Mouse (Mus musculus) liver, embryonic 11.5 days (tissue): ENCODE measurements at regions not wholly inside any gene's neighbourhood (a gene's known extent, or its start where the extent isn't known, plus 50 kb on each side); places are given as distances from the start of the nearest gene placed in this dataset.

Source experiments
- ATAC-seq: fragments of 200-750 bp; cut with Nextera tagmentation; replicated peaks from 2 replicates; pipeline ENCODE4 v1.8.0; 2017; ENCODE audit warnings: moderate number of reproducible peaks, mild to moderate bottlenecking, moderate TSS enrichment, moderate library complexity; ENCODE audit not compliant: low FRiP score
- DNase-seq: peaks from one replicate; pipeline ENCODE4 v3.0.0-alpha.2; 2017; ENCODE audit warnings: low spot score
- H3K27ac ChIP-seq: fragments of 300-500 bp; sonication (generic); 2 replicates; pipeline ENCODE4 v1.5.1; 2014; ENCODE audit warnings: mild to moderate bottlenecking, low read depth, low read length, control low read depth
- H3K27me3 ChIP-seq: fragments of 300-500 bp; sonication (generic); replicated peaks from 2 replicates; pipeline ENCODE4 v1.6.1; 2014; ENCODE audit warnings: low read length, mixed read lengths; ENCODE audit not compliant: control insufficient read depth, insufficient read depth
- H3K36me3 ChIP-seq: fragments of 300-500 bp; sonication (generic); 2 replicates; pipeline ENCODE4 v1.6.1; 2014; ENCODE audit warnings: mild to moderate bottlenecking, low read length, moderate library complexity, mixed read lengths; ENCODE audit not compliant: control insufficient read depth, insufficient read depth
- H3K4me1 ChIP-seq: fragments of 300-500 bp; sonication (generic); replicated peaks from 2 replicates; pipeline ENCODE4 v1.6.1; 2014; ENCODE audit warnings: low read length, mixed read lengths; ENCODE audit not compliant: control insufficient read depth, insufficient read depth
- H3K4me2 ChIP-seq: fragments of 300-500 bp; sonication (generic); 2 replicates; pipeline ENCODE4 v1.6.1; 2014; ENCODE audit warnings: mild to moderate bottlenecking, control low read depth, moderate library complexity
- H3K4me3 ChIP-seq: fragments of 300-500 bp; sonication (generic); 2 replicates; pipeline ENCODE4 v1.5.1; 2014; ENCODE audit warnings: low read depth, low read length, control low read depth
- H3K9ac ChIP-seq: fragments of 300-500 bp; sonication (generic); 2 replicates; pipeline ENCODE4 v1.6.1; 2014; ENCODE audit warnings: low read depth, low read length, control low read depth
- H3K9me3 ChIP-seq: fragments of 300-500 bp; sonication (generic); 2 replicates; pipeline ENCODE4 v1.6.1; 2016; ENCODE audit warnings: low read length, inconsistent platforms, mixed read lengths; ENCODE audit not compliant: control insufficient read depth
- WGBS: fragments of 180-500 bp; shearing (Covaris S2); extraction: QIAGEN DNeasy Blood & Tissue Kit; methylation state at CpG from one replicate; pipeline ENCODE4 v1.1.7; 2014; 5-methylcytosine and 5-hydroxymethylcytosine counted together

DNA sequence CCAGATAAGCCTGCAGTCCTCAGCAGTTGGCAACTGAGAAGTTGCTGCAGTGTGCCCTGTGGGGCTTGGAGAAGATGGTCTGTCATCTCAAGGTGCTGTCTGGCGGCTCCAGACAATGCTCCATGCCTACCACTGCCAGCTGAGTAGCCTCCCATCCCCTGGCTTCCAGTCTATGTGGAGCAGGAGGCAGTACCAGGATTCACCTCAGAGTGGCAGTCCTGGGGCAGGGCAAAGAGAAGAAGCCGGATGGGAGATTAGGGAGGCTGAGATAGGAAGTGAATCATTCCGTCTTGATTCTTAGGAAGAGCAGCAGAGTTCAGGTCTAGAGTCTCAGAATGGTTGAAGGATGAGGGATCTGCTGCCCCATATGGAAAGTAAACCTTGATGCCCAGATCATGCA lies 198.1 kb upstream of the H2al1a start:
- DNase-seq: no peak
- no peaks in the 10 kb centered on the region for H3K36me3 ChIP-seq
- no peaks in the 10 kb centered on the region for H3K4me1 ChIP-seq
- no peak overlapping the region for H3K27ac ChIP-seq
- H3K9me3 ChIP-seq: no peaks in the 10 kb centered on the region
- no peak overlapping the region for H3K9ac ChIP-seq
- H3K4me3 ChIP-seq: no peak overlapping the region
- no peak overlapping the region for H3K4me2 ChIP-seq
- no peak for ATAC-seq
- H3K27me3 ChIP-seq: no peaks in the 10 kb centered on the region; the same call in none of the 2 replicates
- 57% methylated on average over 3 of the region's 3 CpGs for WGBS

DNA sequence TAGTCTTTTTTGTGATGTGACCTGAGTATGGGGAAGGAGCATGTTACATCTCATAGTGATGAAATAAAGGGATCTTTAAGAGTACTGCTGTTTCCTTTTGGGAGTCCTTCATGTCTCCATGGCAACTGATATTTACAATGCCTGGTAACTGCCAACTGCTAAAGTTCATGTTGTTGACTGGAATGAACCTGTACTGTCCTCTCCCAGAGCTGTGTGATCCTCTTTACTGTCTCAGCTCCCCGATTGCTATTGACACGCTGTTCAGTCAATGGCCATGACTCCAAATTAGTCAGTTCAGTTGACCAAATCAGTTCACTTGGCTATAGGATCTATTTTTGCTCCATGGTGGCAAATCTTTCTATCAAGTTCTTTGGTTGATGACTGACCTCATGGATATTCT lies 167.8 kb upstream of the H2al1a start:
- no peak overlapping the region for H3K4me3 ChIP-seq
- H3K27ac ChIP-seq: no peak overlapping the region
- H3K36me3 ChIP-seq: no peaks in the 10 kb centered on the region
- 87% methylated on average over 2 of the region's 2 CpGs for WGBS
- H3K9me3 ChIP-seq: no peaks in the 10 kb centered on the region
- no peak overlapping the region for H3K4me2 ChIP-seq
- H3K4me1 ChIP-seq: no peaks in the 10 kb centered on the region
- H3K27me3 ChIP-seq: no peaks in the 10 kb centered on the region
- ATAC-seq (no peak), DNase-seq (no peak)
- H3K9ac ChIP-seq: no peak overlapping the region

DNA sequence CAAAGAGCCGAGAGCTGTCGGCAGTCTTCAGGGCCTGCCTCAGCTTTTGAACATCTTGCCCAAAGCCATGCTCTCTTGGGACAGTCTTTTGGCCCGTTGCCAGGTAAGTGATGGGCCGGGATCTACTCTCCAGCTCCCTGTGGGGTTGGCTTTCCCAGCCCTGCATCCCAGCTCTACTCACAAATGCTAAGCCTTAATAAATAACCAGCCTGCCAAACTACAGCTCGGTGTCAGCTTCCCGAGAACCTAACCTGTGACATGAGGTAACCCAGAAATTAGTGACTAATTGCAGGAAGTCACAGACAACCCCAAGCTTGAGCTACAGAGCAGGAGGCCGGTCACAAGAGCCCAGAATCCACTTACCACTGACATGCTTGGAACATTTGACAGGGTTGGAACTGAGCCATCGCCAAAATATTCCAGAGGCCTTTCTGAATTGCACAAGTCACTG lies 159.1 kb upstream of the H2al1a start:
- H3K9me3 ChIP-seq: no peaks in the 10 kb centered on the region
- no peak for DNase-seq
- 71% methylated on average over 8 of the region's 8 CpGs for WGBS

DNA sequence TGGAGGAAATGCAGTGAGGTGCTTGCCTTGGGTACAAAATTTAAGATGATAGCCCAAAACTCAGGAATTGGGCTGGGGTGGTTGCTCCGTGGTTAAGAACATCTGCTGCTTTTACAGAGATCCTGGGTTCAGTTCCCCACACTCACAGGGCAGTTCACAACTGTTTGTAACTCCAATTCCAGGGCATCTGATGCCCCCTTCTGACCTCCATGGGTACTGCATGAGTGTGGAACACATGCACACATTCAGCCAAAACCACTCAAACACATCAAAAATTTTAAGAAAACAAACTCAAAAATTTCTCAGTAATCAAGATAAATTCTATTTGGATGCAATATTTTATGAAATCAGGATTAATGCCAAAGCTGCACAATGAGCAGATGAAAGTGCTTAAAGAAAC lies 157.8 kb upstream of the H2al1a start:
- WGBS: 46% methylated on average over 1 of the region's 1 CpGs
- no peaks in the 10 kb centered on the region for H3K9me3 ChIP-seq
- ATAC-seq: no peak

More for the DNA sequence above, 159.1 kb upstream of the H2al1a start:
- Histone ChIP-seq H3K27me3 (no peaks in the 10 kb centered on the region), H3K4me1 (no peaks in the 10 kb centered on the region), H3K9ac (no peak overlapping the region), H3K27ac (no peak overlapping the region), H3K4me3 (no peak overlapping the region), H3K4me2 (no peak overlapping the region), H3K36me3 (no peaks in the 10 kb centered on the region)
- no peak for ATAC-seq

DNA sequence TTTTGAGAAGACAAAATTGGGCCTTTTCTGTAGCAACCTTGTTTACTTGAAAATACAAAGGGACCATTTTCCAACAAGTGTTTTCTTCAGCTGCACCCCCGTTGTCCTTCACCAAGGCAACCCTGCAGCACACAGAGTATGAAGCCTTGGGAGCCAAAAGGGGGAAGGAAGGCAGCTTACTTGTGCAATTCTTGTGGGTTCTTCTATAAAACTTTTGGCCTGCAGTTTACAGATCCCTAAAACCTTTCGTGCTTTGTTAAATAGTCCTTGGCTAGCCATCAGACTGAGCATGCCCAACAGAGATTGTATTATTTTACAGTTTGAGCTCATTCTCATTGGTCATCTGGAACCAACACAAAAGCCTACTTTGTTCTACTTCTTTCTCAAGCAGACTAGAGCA lies 140.6 kb upstream of the H2al1a start:
- Histone ChIP-seq H3K4me2 (no peak overlapping the region), H3K9me3 (no peaks in the 10 kb centered on the region), H3K36me3 (no peaks in the 10 kb centered on the region), H3K4me3 (no peak overlapping the region), H3K27me3 (0 out of 2 replicates have a peak, but pooled peaks cover 3% of the 10 kb centered on the region), H3K27ac (no peak overlapping the region), H3K9ac (no peak overlapping the region), H3K4me1 (no peaks in the 10 kb centered on the region)
- WGBS: 61% methylated on average over 2 of the region's 2 CpGs
- ATAC-seq (no peak), DNase-seq (no peak)

More for the DNA sequence above, 157.8 kb upstream of the H2al1a start:
- Histone ChIP-seq H3K36me3 (no peaks in the 10 kb centered on the region), H3K4me1 (no peaks in the 10 kb centered on the region), H3K4me3 (no peak overlapping the region), H3K9ac (no peak overlapping the region), H3K27ac (no peak overlapping the region), H3K4me2 (no peak overlapping the region), H3K27me3 (no peaks in the 10 kb centered on the region)
- no peak for DNase-seq

DNA sequence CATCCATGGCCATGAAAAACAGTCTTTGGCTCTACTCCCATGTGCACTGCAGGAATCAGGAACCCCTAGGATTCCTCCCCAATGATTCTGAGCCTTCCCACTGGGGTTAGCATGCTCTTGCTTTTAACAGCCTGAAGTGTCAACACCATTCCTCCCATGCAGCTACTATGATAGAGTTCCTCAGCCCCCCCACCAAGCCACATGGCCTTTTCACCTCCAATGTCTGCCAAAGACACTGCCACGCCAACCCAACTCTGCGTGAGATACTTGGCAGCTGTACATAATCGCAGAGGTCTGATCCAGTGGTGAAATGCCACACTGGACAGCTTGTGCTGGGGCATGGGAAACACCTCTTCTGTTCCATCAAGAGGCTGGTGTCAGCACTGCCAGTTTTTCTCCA lies 128.6 kb upstream of the H2al1a start:
- Histone ChIP-seq H3K36me3 (no peaks in the 10 kb centered on the region), H3K27ac (no peak overlapping the region), H3K9me3 (no peaks in the 10 kb centered on the region), H3K4me2 (no peak overlapping the region), H3K27me3 (0 out of 2 replicates have a peak, but pooled peaks cover 3% of the 10 kb centered on the region), H3K4me3 (no peak overlapping the region), H3K9ac (no peak overlapping the region), H3K4me1 (no peaks in the 10 kb centered on the region)
- WGBS: 90% methylated on average over 3 of the region's 3 CpGs
- no peak for DNase-seq
- ATAC-seq: no peak

DNA sequence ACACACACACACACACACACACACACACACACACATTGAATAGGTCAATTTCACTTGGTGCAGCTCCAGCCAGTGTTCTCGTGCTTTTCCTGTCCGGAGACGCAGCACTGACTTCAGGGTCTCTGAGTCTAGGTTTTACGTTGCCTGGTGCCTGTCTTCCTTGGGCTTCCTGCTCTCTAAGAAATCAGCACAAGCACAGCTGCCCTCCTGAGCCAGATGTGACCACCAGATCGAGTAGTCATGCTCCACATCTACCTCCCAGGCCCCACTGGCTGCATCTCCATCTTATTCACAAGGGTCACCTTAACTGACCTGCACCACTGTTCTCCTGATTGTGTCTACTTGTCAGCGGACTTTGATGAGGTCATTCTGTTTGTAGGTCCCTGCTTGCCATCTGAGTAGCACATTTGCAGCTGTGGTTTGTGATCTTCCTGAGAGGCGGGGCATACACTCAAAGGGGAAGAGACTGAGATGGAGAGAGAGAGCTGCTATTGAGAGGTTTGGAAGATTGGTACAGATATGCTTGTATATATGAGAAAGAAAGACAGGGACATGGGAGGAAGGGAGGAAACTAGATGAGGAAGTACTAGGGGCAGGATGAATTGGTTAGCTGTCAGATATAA lies 118.8 kb upstream of the H2al1a start:
- WGBS: 52% methylated on average over 7 of the region's 7 CpGs
- no peak overlapping the region for H3K27ac ChIP-seq
- H3K4me3 ChIP-seq: no peak overlapping the region
- H3K27me3 ChIP-seq: no peaks in the 10 kb centered on the region; the same call in 1 of the 2 replicates
- H3K9ac ChIP-seq: no peak overlapping the region
- no peaks in the 10 kb centered on the region for H3K4me1 ChIP-seq
- DNase-seq (no peak), ATAC-seq (no peak)
- no peak overlapping the region for H3K4me2 ChIP-seq
- no peaks in the 10 kb centered on the region for H3K36me3 ChIP-seq
- no peaks in the 10 kb centered on the region for H3K9me3 ChIP-seq

DNA sequence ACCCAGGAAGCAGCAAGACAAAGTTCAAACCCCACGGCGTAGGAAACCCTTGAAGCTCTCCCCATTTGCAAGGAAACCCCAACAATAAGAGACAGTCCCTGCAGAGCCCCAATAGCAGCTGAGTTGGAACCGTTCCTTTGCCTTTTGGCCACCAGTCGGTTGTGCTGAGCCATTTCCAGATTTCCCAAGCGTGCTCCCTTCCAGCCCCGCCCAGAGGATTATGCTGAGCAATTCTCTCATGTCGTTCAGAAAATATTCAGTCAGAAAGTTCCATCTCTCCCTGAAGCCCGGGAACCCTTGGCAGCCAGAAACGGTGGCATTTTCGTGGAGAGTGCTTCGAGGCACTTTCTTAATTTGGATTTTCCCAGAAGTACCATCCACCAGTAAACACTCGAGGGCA lies 117.2 kb upstream of the H2al1a start:
- no peaks in the 10 kb centered on the region; the same call in 1 of the 2 replicates for H3K27me3 ChIP-seq
- H3K27ac ChIP-seq: no peak overlapping the region
- H3K4me1 ChIP-seq: no peaks in the 10 kb centered on the region
- no peak overlapping the region for H3K4me3 ChIP-seq
- DNase-seq (no peak), ATAC-seq (no peak)
- H3K36me3 ChIP-seq: no peaks in the 10 kb centered on the region
- no peak overlapping the region for H3K9ac ChIP-seq
- WGBS: 84% methylated on average over 12 of the region's 12 CpGs
- no peaks in the 10 kb centered on the region for H3K9me3 ChIP-seq
- H3K4me2 ChIP-seq: no peak overlapping the region

DNA sequence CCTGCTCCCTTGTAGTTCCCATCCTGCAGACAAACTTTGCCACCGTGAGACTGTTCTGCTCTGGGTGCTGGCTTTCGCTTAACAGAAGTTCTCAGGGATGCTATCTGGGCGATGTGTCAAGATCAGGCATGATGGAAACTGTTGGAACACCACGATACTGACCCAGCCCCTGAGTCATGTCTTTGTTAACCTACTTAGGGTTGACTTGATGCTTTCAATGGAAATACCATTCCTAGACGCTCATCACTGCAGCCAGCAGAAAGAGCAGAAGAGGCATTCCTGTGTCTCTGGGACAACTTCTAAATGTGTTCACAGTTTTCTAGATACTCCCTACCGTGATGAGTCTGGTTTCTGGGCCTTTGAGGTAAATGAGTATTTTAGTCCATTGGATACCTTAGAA lies 108.2 kb upstream of the H2al1a start:
- Histone ChIP-seq H3K9me3 (no peaks in the 10 kb centered on the region), H3K4me2 (no peak overlapping the region), H3K27me3 (no peaks in the 10 kb centered on the region), H3K27ac (no peak overlapping the region), H3K36me3 (no peaks in the 10 kb centered on the region), H3K4me3 (no peak overlapping the region), H3K4me1 (no peaks in the 10 kb centered on the region), H3K9ac (no peak overlapping the region)
- ATAC-seq (no peak), DNase-seq (no peak)
- WGBS: 87% methylated on average over 6 of the region's 6 CpGs
